Mouse (Mus musculus) layer of hippocampus, postnatal 10 days (tissue): ENCODE data around the gene Fbrs. TPM values are rescaled to one million over a fixed set of nuclear protein-coding genes. Genes with fewer than 3 reads are reported as not detected.
"Not testable (repeated sequence)": the region's sequence is repeated elsewhere in the genome, so short reads cannot be mapped to it uniquely, and the experiment has no call there.

Experiments used
- DNase-seq, 2 experiments: peaks; one replicate each; pipeline ENCODE4 v3.0.0; 2021; ENCODE audit warnings: low spot score in 2 of 2
- long read RNA-seq: library from polyadenylated mRNA; stranded (forward); transcript quantifications from one replicate; pipeline ENCODE4 v2.0.0, GENCODE M21; 2023
- total RNA-seq, 2 experiments: library from RNA; stranded (reverse); gene quantifications; 2 replicates each; pipeline ENCODE4 v1.2.3; 2021

Gene Fbrs
- total RNA-seq = 10 to 100 TPM; 60.0 to 63.1 TPM
- long read RNA-seq, partial matches to known transcripts = 0 of 3 reads
- long read RNA-seq, other reads (novel, unspliced or antisense) = 3 of 3 reads

GRCm38 (mm10) chr7:127478635-127479317, at the start of gene Fbrs:
Gene Fbrs, plus strand, starts transcription at chr7:127479199.
- peak; percentile 93 to 95 for DNase-seq

GRCm38 (mm10) chr7:127435206-127435605, 43.8 kb upstream of the Fbrs start:
- DNase-seq = no peak

- DNase-seq = no peak
These were observed 41.3 kb upstream of the Fbrs start for GRCm38 (mm10) chr7:127437724-127438123.

- DNase-seq = no peak
These were observed 35.0 kb upstream of the Fbrs start for GRCm38 (mm10) chr7:127443976-127444375.

GRCm38 (mm10) chr7:127448521-127449300, 30.3 kb upstream of the Fbrs start, which contains the start of gene Zfp689:
Gene Zfp689, minus strand, starts transcription at chr7:127449158.
- DNase-seq = peak; percentile 90 to 92

- no peak for DNase-seq
These were observed 29.0 kb upstream of the Fbrs start for GRCm38 (mm10) chr7:127449966-127450365.

- no peak for DNase-seq
These were observed 25.9 kb upstream of the Fbrs start for GRCm38 (mm10) chr7:127453056-127453455.

GRCm38 (mm10) chr7:127454905-127455304, 24.1 kb upstream of the Fbrs start:
- DNase-seq = no peak

- DNase-seq = not testable (repeated sequence)
These were observed 20.5 kb upstream of the Fbrs start for GRCm38 (mm10) chr7:127458371-127459122.

GRCm38 (mm10) chr7:127459311-127459710, 19.7 kb upstream of the Fbrs start, which contains the start of gene Prr14:
Gene Prr14, plus strand, starts transcription at chr7:127459611.
- not testable (repeated sequence) for DNase-seq

GRCm38 (mm10) chr7:127465191-127465590, 13.8 kb upstream of the Fbrs start:
- DNase-seq = no peak

GRCm38 (mm10) chr7:127465670-127466069, 13.3 kb upstream of the Fbrs start:
- DNase-seq = not testable (repeated sequence)

- no peak for DNase-seq
These were observed 12.4 kb upstream of the Fbrs start for GRCm38 (mm10) chr7:127466606-127467005.

GRCm38 (mm10) chr7:127470011-127470715, 8.8 kb upstream of the Fbrs start:
- DNase-seq = no peak

GRCm38 (mm10) chr7:127470743-127471645, 8.0 kb upstream of the Fbrs start:
- DNase-seq = peak; percentile 83 to 89

GRCm38 (mm10) chr7:127471646-127472010, 7.4 kb upstream of the Fbrs start:
- no peak for DNase-seq

GRCm38 (mm10) chr7:127472060-127472459, 6.9 kb upstream of the Fbrs start:
- DNase-seq = no peak

GRCm38 (mm10) chr7:127473705-127474104, 5.3 kb upstream of the Fbrs start:
- no peak for DNase-seq

- DNase-seq = no peak
These were observed 4.5 kb upstream of the Fbrs start for GRCm38 (mm10) chr7:127474378-127475070.
